Mouse (Mus musculus) lung, embryonic 16.5 days (tissue): Measurements from ENCODE around the gene 3830406C13Rik. TPM values are rescaled to one million over a fixed set of nuclear protein-coding genes. Genes with fewer than 3 reads are reported as not detected.
A peak's percentile ranks its signal among the peaks of the same experiment; 100 is the strongest.

Source experiments
- ATAC-seq: fragments of 200-750 bp; cut with Nextera tagmentation; 2 replicates; pipeline ENCODE4 v1.8.0; 2017; ENCODE audit warnings: low read depth, mild to moderate bottlenecking, moderate library complexity
- H3K27ac ChIP-seq: fragments of 300-500 bp; sonication (generic); 2 replicates; pipeline ENCODE4 v1.5.1; 2014; ENCODE audit warnings: mild to moderate bottlenecking, control low read depth, low read length
- H3K27me3 ChIP-seq: fragments of 300-500 bp; sonication (generic); 2 replicates; pipeline ENCODE4 v1.6.1; 2014; ENCODE audit warnings: low read depth, low read length, mixed read lengths; ENCODE audit not compliant: control insufficient read depth, insufficient read depth
- H3K36me3 ChIP-seq: fragments of 300-500 bp; sonication (generic); 2 replicates; pipeline ENCODE4 v1.6.1; 2014; ENCODE audit warnings: low read length; ENCODE audit not compliant: control insufficient read depth, insufficient read depth
- H3K4me1 ChIP-seq: fragments of 300-500 bp; sonication (generic); replicated peaks from 2 replicates; pipeline ENCODE4 v1.6.1; 2014; ENCODE audit warnings: low read length, mixed read lengths; ENCODE audit not compliant: control insufficient read depth, insufficient read depth
- H3K4me2 ChIP-seq: fragments of 300-500 bp; sonication (generic); 2 replicates; pipeline ENCODE4 v1.6.1; 2014; ENCODE audit warnings: low read depth, low read length, control low read depth
- H3K4me3 ChIP-seq: fragments of 300-500 bp; sonication (generic); 2 replicates; pipeline ENCODE4 v1.5.1; 2014; ENCODE audit warnings: mild to moderate bottlenecking, low read length, control low read depth
- H3K9ac ChIP-seq: fragments of 300-500 bp; sonication (generic); 2 replicates; pipeline ENCODE4 v1.6.1; 2014; ENCODE audit warnings: low read length, control low read depth
- H3K9me3 ChIP-seq: fragments of 300-500 bp; sonication (generic); 2 replicates; pipeline ENCODE4 v1.6.1; 2016; ENCODE audit warnings: low read length; ENCODE audit not compliant: control insufficient read depth
- WGBS: fragments of 180-500 bp; shearing (Covaris S2); extraction: QIAGEN DNeasy Blood & Tissue Kit; methylation state at CpG from one replicate; pipeline ENCODE4 v1.1.7; 2014; 5-methylcytosine and 5-hydroxymethylcytosine counted together
- polyA plus RNA-seq: library from polyadenylated mRNA; unstranded; fragments of >200 nt; fragmentation: Nextera tagmentation; extraction: Ambion mirVana; gene quantifications from 2 replicates; pipeline ENCODE4 v1.2.1, GENCODE M21; 2015

Gene 3830406C13Rik
- polyA plus RNA-seq, 1 experiment from 2014 or later = 50.8 TPM

GRCm38 (mm10) chr14:12341075-12341788 lies 57.3 kb downstream of the 3830406C13Rik start:
- Histone ChIP-seq H3K9ac (no peak overlapping the region), H3K4me2 (0 out of 2 replicates have a peak overlapping the region, but pooled peaks have one; percentile 8), H3K4me3 (peak overlapping the region; percentile 22; the same call in 1 of the 2 replicates), H3K9me3 (no peaks in the 10 kb centered on the region), H3K27me3 (peaks cover 92% of the 10 kb centered on the region), H3K27ac (no peak overlapping the region), H3K36me3 (no peaks in the 10 kb centered on the region), H3K4me1 (no peaks in the 10 kb centered on the region; the same call in 1 of the 2 replicates)
- under 1% methylated on average over 42 of the region's 42 CpGs for WGBS
- ATAC-seq = 0 out of 2 replicates have a peak, but pooled peaks have one; percentile 44

GRCm38 (mm10) chr14:12341789-12342457 lies 58.0 kb downstream of the 3830406C13Rik start:
- H3K36me3 ChIP-seq = no peaks in the 10 kb centered on the region
- peaks cover 96% of the 10 kb centered on the region for H3K27me3 ChIP-seq
- no peak overlapping the region for H3K27ac ChIP-seq
- no peaks in the 10 kb centered on the region for H3K9me3 ChIP-seq
- no peak overlapping the region for H3K4me2 ChIP-seq
- WGBS = 4% methylated on average over 24 of the region's 24 CpGs
- no peak overlapping the region for H3K4me3 ChIP-seq
- ATAC-seq = no peak
- H3K9ac ChIP-seq = no peak overlapping the region
- H3K4me1 ChIP-seq = no peaks in the 10 kb centered on the region; the same call in 1 of the 2 replicates

GRCm38 (mm10) chr14:12342458-12343131 lies 58.6 kb downstream of the 3830406C13Rik start:
- peaks cover 96% of the 10 kb centered on the region for H3K27me3 ChIP-seq
- H3K4me1 ChIP-seq = no peaks in the 10 kb centered on the region; the same call in 1 of the 2 replicates
- WGBS = 4% methylated on average over 23 of the region's 23 CpGs
- ATAC-seq = no peak
- no peak overlapping the region for H3K4me2 ChIP-seq
- no peak overlapping the region for H3K9ac ChIP-seq
- H3K9me3 ChIP-seq = no peaks in the 10 kb centered on the region
- H3K27ac ChIP-seq = no peak overlapping the region
- no peak overlapping the region for H3K4me3 ChIP-seq
- H3K36me3 ChIP-seq = no peaks in the 10 kb centered on the region

GRCm38 (mm10) chr14:12343451-12343941 lies 59.5 kb downstream of the 3830406C13Rik start:
- Histone ChIP-seq H3K27me3 (peaks cover 95% of the 10 kb centered on the region), H3K4me1 (no peaks in the 10 kb centered on the region; the same call in 1 of the 2 replicates), H3K27ac (no peak overlapping the region), H3K9me3 (no peaks in the 10 kb centered on the region), H3K4me2 (no peak overlapping the region), H3K36me3 (no peaks in the 10 kb centered on the region), H3K4me3 (no peak overlapping the region), H3K9ac (no peak overlapping the region)
- 3% methylated on average over 20 of the region's 20 CpGs for WGBS
- no peak for ATAC-seq

- no peak for ATAC-seq
- no peaks in the 10 kb centered on the region for H3K9me3 ChIP-seq
- no peak overlapping the region for H3K9ac ChIP-seq
- H3K27me3 ChIP-seq = peaks cover 98% of the 10 kb centered on the region
- H3K4me3 ChIP-seq = no peak overlapping the region
- 3% methylated on average over 24 of the region's 24 CpGs for WGBS
- no peaks in the 10 kb centered on the region; the same call in 1 of the 2 replicates for H3K4me1 ChIP-seq
- no peak overlapping the region for H3K27ac ChIP-seq
- no peaks in the 10 kb centered on the region for H3K36me3 ChIP-seq
- H3K4me2 ChIP-seq = no peak overlapping the region
Measured at GRCm38 (mm10) chr14:12344061-12344745, 60.2 kb downstream of the 3830406C13Rik start.

GRCm38 (mm10) chr14:12344746-12345240 lies 60.8 kb downstream of the 3830406C13Rik start:
- peak; percentile 30; the same call in 1 of the 2 replicates for ATAC-seq
- H3K27me3 ChIP-seq = peaks cover 99% of the 10 kb centered on the region
- no peaks in the 10 kb centered on the region for H3K36me3 ChIP-seq
- H3K9ac ChIP-seq = no peak overlapping the region
- no peaks in the 10 kb centered on the region for H3K9me3 ChIP-seq
- no peak overlapping the region for H3K4me2 ChIP-seq
- H3K4me3 ChIP-seq = no peak overlapping the region
- no peak overlapping the region for H3K27ac ChIP-seq
- WGBS = under 1% methylated on average over 39 of the region's 39 CpGs
- H3K4me1 ChIP-seq = no peaks in the 10 kb centered on the region; the same call in 1 of the 2 replicates

- WGBS = under 1% methylated on average over 40 of the region's 40 CpGs
- Histone ChIP-seq H3K4me3 (no peak overlapping the region), H3K27ac (no peak overlapping the region), H3K36me3 (no peaks in the 10 kb centered on the region), H3K4me2 (no peak overlapping the region), H3K9ac (no peak overlapping the region), H3K9me3 (no peaks in the 10 kb centered on the region), H3K4me1 (no peaks in the 10 kb centered on the region; the same call in 1 of the 2 replicates), H3K27me3 (peaks cover 96% of the 10 kb centered on the region)
- no peak for ATAC-seq
Measured at GRCm38 (mm10) chr14:12345241-12345921, 61.4 kb downstream of the 3830406C13Rik start.
